Mouse (Mus musculus) liver, postnatal 0 days (tissue): ENCODE results near the gene Ttc28. TPM values are rescaled to one million over a fixed set of nuclear protein-coding genes. Genes with fewer than 3 reads are reported as not detected.
A peak's percentile ranks its signal among the peaks of the same experiment; 100 is the strongest.

Experiments
- ATAC-seq: fragments of 200-750 bp; cut with Nextera tagmentation; 2 replicates; pipeline ENCODE4 v1.8.0; 2017; ENCODE audit warnings: mild to moderate bottlenecking, moderate library complexity
- DNase-seq: peaks from one replicate; pipeline ENCODE4 v3.0.0-alpha.2; 2016
- H3K27ac ChIP-seq: fragments of 300-500 bp; sonication (generic); 2 replicates; pipeline ENCODE4 v1.5.1; 2014; ENCODE audit warnings: antibody characterized with exemption, moderate library complexity, mild to moderate bottlenecking, low read depth
- H3K27me3 ChIP-seq: fragments of 300-500 bp; sonication (generic); 2 replicates; pipeline ENCODE4 v1.6.1; 2014; ENCODE audit warnings: low read length, control low read depth, mixed read lengths; ENCODE audit not compliant: insufficient read depth
- H3K36me3 ChIP-seq: fragments of 300-500 bp; sonication (generic); replicated peaks from 2 replicates; pipeline ENCODE4 v1.6.1; 2014; ENCODE audit warnings: mild to moderate bottlenecking, control low read depth, low read length, moderate library complexity, mixed read lengths; ENCODE audit not compliant: insufficient read depth
- H3K4me1 ChIP-seq: fragments of 300-500 bp; sonication (generic); 2 replicates; pipeline ENCODE4 v1.6.1; 2014; ENCODE audit warnings: antibody characterized with exemption, mild to moderate bottlenecking, control low read depth; ENCODE audit not compliant: insufficient read depth
- H3K4me2 ChIP-seq: fragments of 300-500 bp; sonication (generic); 2 replicates; pipeline ENCODE4 v1.6.1; 2014; ENCODE audit warnings: low read depth, mild to moderate bottlenecking, low read length, moderate library complexity, mixed read lengths
- H3K4me3 ChIP-seq: fragments of 300-500 bp; sonication (generic); 2 replicates; pipeline ENCODE4 v1.5.1; 2014; ENCODE audit warnings: low read depth, low read length
- H3K9ac ChIP-seq: fragments of 300-500 bp; sonication (generic); replicated peaks from 2 replicates; pipeline ENCODE4 v1.6.1; 2014; ENCODE audit warnings: mild to moderate bottlenecking, moderate library complexity
- H3K9me3 ChIP-seq: fragments of 300-500 bp; sonication (generic); 2 replicates; pipeline ENCODE4 v1.6.1; 2016; ENCODE audit warnings: mild to moderate bottlenecking, control low read depth, low read length, mixed read lengths
- CTCF ChIP-seq: sonication (generic); IDR thresholded peaks from 2 replicates; pipeline ENCODE4 v1.5.1; 2016; ENCODE audit warnings: antibody characterized with exemption, low read depth
- EP300 ChIP-seq: IDR thresholded peaks from 2 replicates; pipeline ENCODE4 v1.6.1; 2016; ENCODE audit warnings: antibody characterized with exemption, low read depth, mild to moderate bottlenecking
- WGBS: fragments of 180-500 bp; shearing (Covaris S2); extraction: QIAGEN DNeasy Blood & Tissue Kit; methylation state at CpG from one replicate; pipeline ENCODE4 v1.1.7; 2014; ENCODE audit not compliant: insufficient replicate concordance; 5-methylcytosine and 5-hydroxymethylcytosine counted together
- polyA plus RNA-seq: library from polyadenylated mRNA; unstranded; fragments of >200 nt; fragmentation: Nextera tagmentation; extraction: Ambion mirVana; gene quantifications from 2 replicates; pipeline ENCODE4 v1.2.1, GENCODE M21; 2015

The Ttc28 gene
- polyA plus RNA-seq, 1 experiment from 2014 or later, result 0.73 TPM

- no peak for TF ChIP-seq EP300
- TF ChIP-seq CTCF, result no peak
- Histone ChIP-seq H3K4me2 (no peak overlapping the region), H3K27ac (no peak overlapping the region), H3K9ac (no peak overlapping the region), H3K4me3 (no peak overlapping the region), H3K4me1 (no peaks in the 10 kb centered on the region), H3K36me3 (no peaks in the 10 kb centered on the region), H3K27me3 (no peaks in the 10 kb centered on the region), H3K9me3 (no peaks in the 10 kb centered on the region)
- DNase-seq (no peak), ATAC-seq (no peak)
- WGBS, result 32% methylated on average over 1 of the region's 1 CpGs
Measured at GRCm38 (mm10) chr5:111318946-111319345, 439.3 kb downstream of the Ttc28 start.

GRCm38 (mm10) chr5:111325813-111326212 is 446.2 kb downstream of the Ttc28 start:
- H3K9me3 ChIP-seq, result no peaks in the 10 kb centered on the region
- ATAC-seq (no peak), DNase-seq (no peak)
- H3K36me3 ChIP-seq, result no peaks in the 10 kb centered on the region
- H3K27ac ChIP-seq, result no peak overlapping the region
- H3K4me3 ChIP-seq, result no peak overlapping the region
- no peak overlapping the region for H3K4me2 ChIP-seq
- H3K27me3 ChIP-seq, result no peaks in the 10 kb centered on the region
- no peak overlapping the region for H3K9ac ChIP-seq
- TF ChIP-seq EP300, result no peak
- no peak for TF ChIP-seq CTCF
- 23% methylated on average over 1 of the region's 1 CpGs for WGBS
- H3K4me1 ChIP-seq, result peaks cover 6% of the 10 kb centered on the region

GRCm38 (mm10) chr5:111327420-111327819 is 447.8 kb downstream of the Ttc28 start:
- DNase-seq (no peak), ATAC-seq (no peak)
- no peak overlapping the region for H3K9ac ChIP-seq
- H3K4me3 ChIP-seq, result no peak overlapping the region
- H3K27me3 ChIP-seq, result no peaks in the 10 kb centered on the region
- no peak for TF ChIP-seq EP300
- TF ChIP-seq CTCF, result no peak
- H3K4me1 ChIP-seq, result peaks cover 13% of the 10 kb centered on the region
- no peak overlapping the region for H3K4me2 ChIP-seq
- 54% methylated on average over 7 of the region's 7 CpGs for WGBS
- H3K9me3 ChIP-seq, result no peaks in the 10 kb centered on the region
- no peaks in the 10 kb centered on the region for H3K36me3 ChIP-seq
- H3K27ac ChIP-seq, result no peak overlapping the region

DNA sequence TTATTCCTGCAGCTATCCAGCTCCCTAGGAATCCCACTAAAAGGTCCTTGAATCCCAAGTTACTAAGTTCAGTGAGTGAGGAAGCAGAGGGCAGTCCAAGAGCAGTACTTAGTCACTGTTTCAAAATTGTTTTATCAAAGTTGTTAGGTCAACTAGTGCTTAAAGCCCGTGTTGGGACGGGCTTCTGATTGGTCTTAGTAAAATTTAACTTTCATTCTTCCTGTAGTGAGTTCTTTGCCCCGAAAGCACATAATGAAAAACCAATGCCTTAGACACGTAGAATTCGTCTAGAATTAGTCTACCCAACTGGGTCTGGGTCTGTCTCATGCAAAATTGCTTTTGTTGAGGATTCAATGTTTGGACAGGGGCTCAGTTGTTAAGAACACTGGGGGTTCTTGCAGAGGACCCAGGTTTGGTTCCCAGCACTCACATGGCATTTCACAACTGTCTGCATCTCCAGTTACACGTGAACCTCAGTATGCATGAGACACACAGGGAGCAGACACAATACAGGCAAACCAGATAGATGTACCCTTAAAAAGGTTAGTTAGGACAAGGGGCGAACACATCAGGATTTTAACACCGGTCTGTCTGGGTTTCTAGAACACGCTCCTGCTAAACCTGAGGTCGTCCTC is 450.3 kb downstream of the Ttc28 start:
- H3K4me3 ChIP-seq, result peak overlapping the region; percentile 99
- H3K4me2 ChIP-seq, result peak overlapping the region; percentile 84
- ATAC-seq, result peak; percentile 26
- H3K9me3 ChIP-seq, result no peaks in the 10 kb centered on the region
- no peak for DNase-seq
- H3K36me3 ChIP-seq, result no peaks in the 10 kb centered on the region; the same call in 1 of the 2 replicates
- WGBS, result 15% methylated on average over 10 of the region's 10 CpGs
- H3K27ac ChIP-seq, result peak overlapping the region; percentile 55
- peaks cover 22% of the 10 kb centered on the region for H3K4me1 ChIP-seq
- TF ChIP-seq EP300, result no peak
- TF ChIP-seq CTCF, result no peak
- H3K9ac ChIP-seq, result peak overlapping the region; percentile 99
- no peaks in the 10 kb centered on the region for H3K27me3 ChIP-seq

- TF ChIP-seq CTCF (no peak), EP300 (no peak)
- Histone ChIP-seq H3K4me1 (peaks cover 24% of the 10 kb centered on the region), H3K4me3 (peak within 1 kb of the TSS; percentile 99), H3K4me2 (peak within 1 kb of the TSS; percentile 84), H3K9ac (peak within 1 kb of the TSS; percentile 99), H3K27ac (peak within 1 kb of the TSS; percentile 79), H3K36me3 (no peaks in the 10 kb centered on the region; the same call in 1 of the 2 replicates), H3K9me3 (no peaks in the 10 kb centered on the region), H3K27me3 (no peaks in the 10 kb centered on the region)
- DNase-seq, result peak; percentile 99
- peak; percentile 97 for ATAC-seq
- 2% methylated on average over 76 of the region's 78 CpGs for whole genome bisulfite sequencing
Measured at GRCm38 (mm10) chr5:111330417-111331098, 451.0 kb downstream of the Ttc28 start, which contains the start of gene Pitpnb. Pitpnb (plus strand) TSS chr5:111330763.

DNA sequence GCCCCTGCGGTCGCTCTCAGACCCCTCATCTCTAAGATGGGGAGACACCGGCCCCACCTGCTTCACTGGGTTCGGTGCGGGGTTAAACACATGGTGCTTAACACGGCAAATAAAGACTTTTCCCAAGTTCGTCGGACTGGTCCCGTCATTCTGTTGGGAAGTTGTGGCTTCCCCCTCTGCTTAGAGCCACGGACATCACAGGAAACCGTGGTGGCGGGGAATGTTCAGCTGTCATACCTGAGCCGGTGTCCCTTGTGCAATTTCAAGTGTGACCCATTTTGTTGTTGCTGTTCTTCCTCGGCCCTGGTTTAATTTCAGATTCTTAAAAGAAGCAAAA is 451.5 kb downstream of the Ttc28 start:
- Histone ChIP-seq H3K9ac (peak overlapping the region; percentile 99), H3K9me3 (no peaks in the 10 kb centered on the region), H3K27ac (peak overlapping the region; percentile 79), H3K27me3 (no peaks in the 10 kb centered on the region), H3K4me3 (peak overlapping the region; percentile 99), H3K4me1 (peaks cover 27% of the 10 kb centered on the region), H3K36me3 (no peaks in the 10 kb centered on the region; the same call in 1 of the 2 replicates), H3K4me2 (peak overlapping the region; percentile 84)
- ATAC-seq, result peak; percentile 9
- no peak for TF ChIP-seq EP300
- TF ChIP-seq CTCF, result no peak
- no peak for DNase-seq
- under 1% methylated on average over 14 of the region's 14 CpGs for WGBS
